Mouse (Mus musculus) liver, adult (tissue): Measurements from ENCODE around the gene Tmem98.

Experiments used
- GATA4 ChIP-seq: IDR thresholded peaks from 2 replicates; pipeline ENCODE4 v1.6.1; 2014; ENCODE audit warnings: mild to moderate bottlenecking, low read length; ENCODE audit not compliant: insufficient replicate concordance

Gene Tmem98

GRCm38 (mm10) chr11:80809993-80810821 is at the start of gene Tmem98:
Gene Tmem98, plus strand, starts transcription at chr11:80810175.
- no peak for TF ChIP-seq GATA4

GRCm38 (mm10) chr11:80761285-80761974 is 48.5 kb upstream of the Tmem98 start:
- TF ChIP-seq GATA4: no peak

- TF ChIP-seq GATA4: no peak
Measured at GRCm38 (mm10) chr11:80762066-80762465, 47.9 kb upstream of the Tmem98 start.

GRCm38 (mm10) chr11:80766068-80766467 is 43.9 kb upstream of the Tmem98 start:
- TF ChIP-seq GATA4: no peak

GRCm38 (mm10) chr11:80766472-80767319 is 43.3 kb upstream of the Tmem98 start:
- TF ChIP-seq GATA4: no peak

GRCm38 (mm10) chr11:80767320-80767617 is 42.7 kb upstream of the Tmem98 start:
- no peak for TF ChIP-seq GATA4

- TF ChIP-seq GATA4: no peak
Measured at GRCm38 (mm10) chr11:80771186-80771585, 38.8 kb upstream of the Tmem98 start.

GRCm38 (mm10) chr11:80771596-80772250 is 38.3 kb upstream of the Tmem98 start:
- no peak for TF ChIP-seq GATA4

GRCm38 (mm10) chr11:80772595-80773210 is 37.3 kb upstream of the Tmem98 start:
- TF ChIP-seq GATA4: no peak

GRCm38 (mm10) chr11:80775535-80775934 is 34.4 kb upstream of the Tmem98 start:
- TF ChIP-seq GATA4: no peak

- no peak for TF ChIP-seq GATA4
Measured at GRCm38 (mm10) chr11:80777708-80778107, 32.3 kb upstream of the Tmem98 start.

- TF ChIP-seq GATA4: no peak
Measured at GRCm38 (mm10) chr11:80778157-80778556, 31.8 kb upstream of the Tmem98 start.

- no peak for TF ChIP-seq GATA4
Measured at GRCm38 (mm10) chr11:80778916-80779526, 31.0 kb upstream of the Tmem98 start.
